Mouse (Mus musculus) embryo, embryonic 11.5 days (tissue): ENCODE results near the gene Crybb1.

ENCODE experiments used
- DNase-seq: peaks from one replicate; pipeline ENCODE4 v3.0.0-alpha.2; 2012; ENCODE audit warnings: low read depth, low spot score

Crybb1 gene

GRCm38 (mm10) chr5:112266011-112266777 is 10.6 kb downstream of the Crybb1 start:
- DNase-seq: no peak

GRCm38 (mm10) chr5:112270764-112271541 is 15.3 kb downstream of the Crybb1 start:
- DNase-seq: no peak

DNA sequence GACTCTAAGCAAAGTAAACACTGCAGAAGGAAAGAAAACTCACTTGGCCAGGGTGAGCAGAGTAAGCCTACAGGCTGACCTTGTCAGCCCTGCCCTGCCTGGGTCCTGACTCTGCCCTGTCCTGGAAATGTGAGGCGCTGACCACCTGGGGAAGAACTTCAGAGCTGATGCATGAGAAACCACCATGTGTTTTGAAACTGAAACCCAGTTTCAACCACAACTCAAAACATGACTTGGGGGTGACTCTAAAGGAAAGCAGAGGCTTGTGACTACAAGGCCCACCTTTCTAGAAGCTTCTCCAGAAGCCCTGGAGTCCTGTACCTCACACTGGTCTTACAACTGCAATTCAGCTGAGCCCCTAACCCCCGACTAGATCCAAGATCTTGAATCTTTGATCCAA is 17.3 kb downstream of the Crybb1 start:
- DNase-seq: no peak

- DNase-seq: no peak
Measured at GRCm38 (mm10) chr5:112273746-112274463, 18.3 kb downstream of the Crybb1 start.

DNA sequence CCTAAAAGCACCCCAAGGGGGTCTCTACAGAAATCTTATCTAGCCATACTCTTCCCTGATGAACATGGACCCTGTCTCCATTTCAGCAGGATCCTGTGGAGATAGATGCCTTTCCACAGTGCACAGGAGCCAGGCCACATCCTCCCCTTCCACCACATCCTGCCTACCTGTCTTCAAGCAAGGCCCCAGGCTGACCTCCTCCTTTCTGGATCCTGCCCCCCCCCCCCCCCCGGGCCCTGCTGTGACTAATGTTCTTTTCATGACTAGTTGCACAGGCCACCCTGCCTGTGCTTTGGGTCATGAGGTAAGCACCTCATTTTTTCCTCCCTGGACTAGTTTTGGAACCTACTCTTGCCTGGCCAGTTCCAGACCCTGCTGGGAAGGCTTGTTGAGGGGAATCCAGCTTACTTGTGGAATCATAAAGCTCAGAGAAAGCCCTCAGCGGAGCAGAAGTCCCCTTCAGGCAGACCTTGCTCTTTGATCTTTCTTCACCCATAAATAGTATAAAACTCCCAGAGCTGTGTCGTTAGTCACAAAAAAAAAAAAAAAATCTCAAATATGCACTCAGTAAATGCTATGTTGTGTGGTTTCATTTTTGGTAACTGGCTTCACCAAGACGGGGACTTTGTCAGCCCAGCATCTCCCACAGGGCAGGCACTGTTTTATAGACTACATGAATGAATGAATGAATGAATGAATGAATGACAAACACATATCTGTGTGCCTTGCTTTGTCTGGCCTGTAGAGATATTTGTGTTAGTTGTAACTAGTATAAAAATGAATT is 19.6 kb downstream of the Crybb1 start:
- no peak for DNase-seq

GRCm38 (mm10) chr5:112276267-112276873 is 20.8 kb downstream of the Crybb1 start, which contains the start of gene Tpst2:
Tpst2 (plus strand) TSS chr5:112276691.
- peak; percentile 99 for DNase-seq

DNA sequence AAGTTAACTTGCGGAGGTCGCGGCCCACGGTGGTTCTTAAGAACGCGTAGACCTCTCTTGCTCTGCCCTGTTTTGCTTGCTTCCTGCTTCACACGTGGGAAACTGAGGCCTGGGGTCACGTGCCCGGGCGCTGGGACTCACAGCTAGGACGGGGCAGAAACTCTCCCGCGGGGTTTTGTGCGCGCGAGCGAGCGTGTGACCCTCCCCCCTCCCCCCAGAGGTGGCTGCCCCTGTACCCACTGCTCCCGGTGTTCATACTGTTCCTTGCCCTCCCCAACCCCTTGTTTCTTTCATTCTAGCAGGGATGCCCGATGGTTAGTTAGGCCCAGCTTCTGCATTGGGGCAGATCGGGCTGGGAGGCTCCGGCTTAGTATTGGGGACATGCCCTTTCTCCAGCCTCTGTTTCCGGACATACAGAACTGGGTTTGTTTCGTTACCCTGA is 21.3 kb downstream of the Crybb1 start:
- no peak for DNase-seq

DNA sequence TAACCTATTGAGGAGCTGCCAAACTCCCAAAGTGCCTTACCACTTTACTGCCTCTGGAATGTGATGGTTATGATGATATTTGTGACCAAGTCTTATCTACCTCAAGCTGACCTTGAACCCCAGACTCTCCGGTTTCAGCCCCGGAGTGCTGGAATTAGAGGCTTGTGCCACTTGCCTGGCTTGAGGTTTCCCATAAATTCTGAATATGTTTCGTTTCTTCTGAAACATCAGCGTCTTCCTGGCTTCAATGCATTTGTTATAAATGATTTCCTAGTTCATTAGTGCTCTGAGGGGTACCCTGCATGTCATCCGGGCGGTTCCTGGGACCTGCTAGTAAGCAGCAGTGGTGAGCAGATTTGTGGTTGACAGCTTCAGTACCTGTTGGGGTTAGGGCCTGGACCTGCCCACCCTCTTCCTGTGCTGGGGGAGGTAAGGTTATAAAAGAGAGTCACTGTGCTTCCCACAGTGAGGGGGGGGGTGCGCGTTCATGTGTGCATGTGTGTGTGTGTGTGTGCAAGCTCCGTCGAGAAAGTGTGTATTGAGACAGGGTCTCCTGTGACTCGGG is 22.4 kb downstream of the Crybb1 start:
- DNase-seq: no peak

- no peak for DNase-seq
Measured at GRCm38 (mm10) chr5:112279181-112280021, 23.8 kb downstream of the Crybb1 start.

DNA sequence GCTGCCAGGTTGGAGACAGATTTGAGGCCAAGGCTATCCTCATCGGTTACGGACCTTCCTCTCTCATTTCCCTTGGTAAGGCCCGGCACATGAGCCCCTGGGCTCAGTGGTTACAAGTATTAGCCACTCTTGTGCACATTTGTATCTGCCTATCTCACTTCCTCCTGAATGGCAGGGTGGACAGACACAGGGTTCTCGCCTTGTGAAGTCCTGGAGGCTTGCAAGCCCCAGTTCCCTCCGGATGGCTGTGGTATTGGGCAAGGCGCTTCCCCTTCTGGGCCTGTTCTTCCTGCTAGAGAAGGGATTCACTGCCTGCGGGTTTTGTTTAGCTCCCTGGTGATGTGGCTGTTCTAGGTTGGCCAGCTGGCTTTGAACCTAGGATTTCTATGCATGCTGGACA is 24.5 kb downstream of the Crybb1 start:
- DNase-seq: no peak

DNA sequence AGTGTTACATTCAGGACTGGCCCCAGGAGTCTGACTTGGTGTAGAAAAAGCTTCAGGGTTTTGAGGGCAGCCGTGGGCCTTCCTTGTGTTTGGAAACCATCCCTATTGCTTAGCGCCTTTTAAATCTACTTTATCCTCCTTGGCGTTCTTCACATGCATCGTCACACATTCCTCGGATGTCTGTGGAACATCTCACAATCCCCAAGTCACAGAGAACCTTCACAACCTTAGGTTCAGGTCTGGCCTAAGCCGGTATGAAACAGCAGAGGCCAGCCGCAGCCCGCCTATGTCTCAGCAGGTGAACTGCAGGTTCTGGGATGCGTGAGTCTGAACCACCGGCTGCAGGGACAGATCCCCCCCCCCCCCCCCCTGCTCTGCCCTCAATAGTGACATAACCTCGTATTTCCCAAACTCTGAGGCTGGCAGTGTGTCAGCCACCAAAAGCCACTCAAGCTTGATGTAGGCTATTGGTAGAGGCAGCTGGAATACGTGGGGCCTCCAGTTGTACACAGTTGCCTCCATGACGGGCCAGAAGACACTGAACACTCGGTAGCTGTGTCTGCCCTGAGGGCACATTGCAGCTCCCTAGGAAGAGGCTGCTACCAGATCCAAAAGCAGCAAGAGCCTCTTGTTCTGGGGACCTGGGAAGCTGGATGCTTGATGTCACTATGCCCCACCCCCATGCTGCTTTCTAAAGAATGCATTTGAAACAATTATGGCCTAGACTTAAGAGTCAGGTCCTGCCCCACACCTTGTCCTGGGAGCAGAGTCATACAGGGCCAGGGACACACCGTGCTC is 25.4 kb downstream of the Crybb1 start:
- no peak for DNase-seq

DNA sequence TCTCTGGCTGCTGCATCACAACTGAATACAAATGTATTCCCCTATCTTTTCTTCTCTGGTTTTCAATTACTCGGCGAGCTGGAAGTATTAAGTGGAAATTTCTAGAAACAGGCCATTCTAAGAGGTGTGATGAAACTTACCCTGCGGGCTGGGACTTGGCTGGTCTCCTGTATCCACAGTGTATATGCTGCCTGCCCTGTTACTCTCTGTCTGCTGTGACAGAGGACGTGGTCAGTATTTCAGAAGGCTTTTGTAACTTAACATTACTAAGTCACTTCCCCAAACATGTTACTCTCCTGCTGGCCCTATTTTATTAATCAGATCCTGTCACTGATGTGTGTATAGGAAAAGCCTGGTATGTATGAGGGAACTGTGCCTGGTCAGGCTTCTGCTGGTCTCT is 26.1 kb downstream of the Crybb1 start:
- no peak for DNase-seq

DNA sequence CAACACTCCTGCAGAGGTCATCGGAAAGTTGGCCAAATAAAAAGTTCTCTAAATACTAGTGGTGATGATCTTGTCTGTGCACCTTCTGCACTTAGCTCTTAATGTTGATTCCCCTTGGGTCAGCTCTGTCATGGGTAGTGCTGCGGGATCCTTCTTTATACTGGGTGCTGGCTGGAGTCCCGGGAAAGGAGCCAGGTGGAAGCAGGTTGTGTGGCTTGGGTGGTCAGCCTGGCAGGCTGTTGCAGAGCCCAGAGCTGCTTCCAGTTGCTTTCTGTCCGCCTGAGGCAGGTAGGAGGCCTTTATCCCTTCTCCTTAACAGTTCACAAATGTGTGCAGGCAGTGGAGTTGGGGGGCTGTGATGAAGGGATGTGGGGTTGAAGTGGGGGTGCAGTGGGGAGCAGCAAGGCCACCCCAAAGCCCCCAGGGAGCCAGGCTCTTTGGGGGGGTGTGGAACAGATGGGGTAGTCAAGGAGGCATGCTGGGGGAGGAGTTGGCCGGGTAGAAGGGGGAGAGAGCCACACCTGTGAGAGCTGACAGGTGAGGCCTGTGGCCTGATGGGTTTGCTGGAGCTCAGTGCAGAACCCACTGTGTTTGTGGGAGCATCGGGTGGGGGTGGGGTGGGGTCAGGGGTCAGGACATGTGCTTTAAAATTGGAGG is 26.6 kb downstream of the Crybb1 start:
- DNase-seq: no peak

DNA sequence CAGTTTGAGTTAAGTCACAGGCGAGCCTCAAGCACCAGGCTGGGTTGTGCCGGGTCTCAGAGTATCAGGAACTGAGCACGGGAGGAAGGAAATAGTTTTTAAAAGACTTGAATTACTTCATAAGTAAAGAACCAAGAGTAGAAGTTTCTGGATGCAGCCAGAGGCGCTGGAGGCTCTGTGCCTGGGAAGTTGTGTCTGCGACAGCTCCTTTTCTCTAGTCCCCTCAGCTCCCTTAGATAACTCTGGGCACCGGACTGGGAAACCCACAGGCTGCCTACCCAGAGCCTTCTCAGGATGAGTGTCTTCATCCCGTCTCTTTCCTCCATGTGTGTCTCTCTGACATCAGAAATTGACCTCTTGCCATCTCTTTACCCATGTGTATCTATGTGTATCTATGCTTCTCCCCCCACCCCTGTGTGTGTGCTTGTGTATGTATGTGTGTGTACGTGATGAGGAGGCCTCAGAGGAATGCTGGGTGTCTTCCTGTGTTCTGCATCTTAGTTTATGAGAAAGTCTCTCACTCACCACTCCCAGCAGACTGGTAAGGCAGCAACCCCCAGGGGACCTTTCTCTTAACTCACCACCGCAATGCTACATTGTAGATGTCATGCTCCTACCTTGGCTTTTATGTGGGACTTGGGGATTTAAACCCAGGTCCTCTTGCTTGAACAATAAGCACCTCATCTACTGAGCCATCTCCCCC is 27.3 kb downstream of the Crybb1 start:
- no peak for DNase-seq

DNA sequence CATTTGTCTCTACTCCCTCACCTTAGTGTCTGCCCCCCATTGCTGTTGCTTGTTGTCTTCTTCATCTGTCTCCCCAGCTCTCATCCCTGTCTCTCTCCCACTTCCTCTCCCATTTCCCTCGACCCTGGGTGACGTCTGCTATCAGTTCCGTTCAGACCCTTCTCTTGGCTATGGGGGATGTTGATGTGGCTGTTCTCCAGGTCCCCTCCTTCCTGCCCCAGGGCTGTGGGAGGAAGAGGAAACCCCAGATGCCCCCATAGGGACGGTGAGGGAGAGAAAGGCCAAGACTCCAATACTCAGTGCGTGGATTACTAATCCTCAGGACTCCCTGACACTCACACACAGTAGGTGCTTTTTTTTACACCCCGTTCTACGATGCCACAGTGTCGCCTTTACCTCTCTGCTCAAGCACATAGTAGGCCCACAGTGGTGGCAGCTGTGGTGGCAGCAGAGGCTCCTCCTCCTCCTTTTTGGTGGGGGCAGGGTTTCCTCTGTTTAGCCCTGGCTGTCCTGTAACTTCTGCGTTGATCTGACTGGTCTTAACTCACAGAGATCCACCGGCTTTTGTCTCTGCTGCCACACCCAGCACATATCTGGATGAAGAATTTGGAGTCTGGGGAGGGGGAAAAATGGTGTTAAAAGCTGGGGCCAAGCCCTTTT is 28.1 kb downstream of the Crybb1 start:
- no peak for DNase-seq

DNA sequence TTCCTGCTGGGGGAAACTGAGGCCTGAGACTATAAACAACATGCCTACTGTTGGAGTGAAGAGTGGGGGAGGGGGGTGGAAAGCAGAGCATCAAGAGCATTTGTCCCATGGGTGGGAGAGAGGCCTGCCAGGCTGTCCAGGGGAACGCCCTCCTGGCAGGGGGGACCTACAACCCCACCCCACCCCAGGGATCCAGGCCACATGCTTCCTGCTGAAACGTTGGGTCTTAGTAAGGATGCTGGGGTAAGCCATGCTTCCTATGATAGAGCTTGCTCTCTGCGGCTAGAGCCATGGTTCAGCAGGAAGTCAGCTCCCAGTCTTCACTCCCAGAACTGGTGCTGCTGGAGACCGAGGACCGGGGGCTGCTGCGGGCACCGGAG is 28.6 kb downstream of the Crybb1 start:
- no peak for DNase-seq

DNA sequence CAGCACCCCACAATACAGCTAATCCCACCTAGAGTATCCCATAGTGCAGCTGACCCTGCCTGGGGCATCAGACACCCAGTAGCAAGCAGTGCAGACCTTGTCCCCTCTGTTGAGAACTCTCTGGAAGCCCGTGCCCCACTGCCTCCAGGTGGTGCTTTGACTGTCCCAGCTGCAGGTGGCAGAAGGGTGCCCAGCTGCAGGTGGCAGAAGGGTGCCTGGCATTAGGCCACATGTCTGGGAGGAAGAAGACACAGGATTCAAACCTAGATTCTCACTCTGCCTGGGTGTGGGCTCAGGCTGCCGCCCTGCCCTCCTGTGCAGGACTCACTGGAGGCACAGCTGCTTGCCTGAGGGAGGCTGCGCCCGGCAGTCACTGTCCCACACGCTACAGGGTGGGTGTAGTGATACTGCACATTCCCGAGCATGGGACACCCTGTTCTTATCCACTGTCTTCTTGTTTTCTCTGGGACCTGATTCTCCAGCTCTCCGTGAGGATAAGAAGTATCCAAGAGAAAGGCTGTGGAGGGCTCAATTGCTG is 30.0 kb downstream of the Crybb1 start:
- DNase-seq: no peak
